8 mouse cellular contexts compared by ENCODE assay signal in genomic region chr4:97757978-97758461, GRCm38 (mm10). TPM values are rescaled to one million over a fixed set of nuclear protein-coding genes. Genes with fewer than 3 reads are reported as not detected.
DNase-seq lines count a peak whose midpoint lies in the region; ATAC-seq lines count a peak whose summit lies in the region.

No protein-coding gene starts in this region.

- no peaks in the 10 kb centered on the region for H3K36me3 ChIP-seq in intestine, embryonic 15.5 days
- H3K36me3 ChIP-seq in liver, embryonic 13.5 days, result no peaks in the 10 kb centered on the region
- no peaks in the 10 kb centered on the region for H3K36me3 ChIP-seq in neural tube, embryonic 12.5 days

- peak overlapping the region; percentile 47 for H3K4me3 ChIP-seq in intestine, embryonic 15.5 days (replicated peaks)
- H3K4me3 ChIP-seq in liver, embryonic 13.5 days (replicated peaks), result peak overlapping the region; percentile 48
- H3K4me3 ChIP-seq in neural tube, embryonic 12.5 days, result peak overlapping the region; percentile 43

- H3K4me2 ChIP-seq in intestine, embryonic 15.5 days (replicated peaks), result peak overlapping the region; percentile 74
- peak overlapping the region; percentile 59 for H3K4me2 ChIP-seq in liver, embryonic 13.5 days
- peak overlapping the region; percentile 69 for H3K4me2 ChIP-seq in neural tube, embryonic 12.5 days (replicated peaks)

- no peaks in the 10 kb centered on the region for H3K9me3 ChIP-seq in intestine, embryonic 15.5 days
- no peaks in the 10 kb centered on the region for H3K9me3 ChIP-seq in liver, embryonic 13.5 days (replicated peaks)
- H3K9me3 ChIP-seq in neural tube, embryonic 12.5 days, result no peaks in the 10 kb centered on the region

- H3K27me3 ChIP-seq in intestine, embryonic 15.5 days (replicated peaks), result no peaks in the 10 kb centered on the region
- peaks cover 69% of the 10 kb centered on the region for H3K27me3 ChIP-seq in liver, embryonic 13.5 days
- 0 out of 2 replicates have a peak, but pooled peaks cover 7% of the 10 kb centered on the region for H3K27me3 ChIP-seq in neural tube, embryonic 12.5 days (replicated peaks)

- 3% methylated on average over 14 of the region's 14 CpGs for WGBS in intestine, embryonic 15.5 days
- WGBS in liver, embryonic 13.5 days (ENCODE audit: insufficient replicate concordance), result 1% methylated on average over 14 of the region's 14 CpGs
- WGBS in neural tube, embryonic 12.5 days, result 1% methylated on average over 14 of the region's 14 CpGs

- H3K4me1 ChIP-seq in intestine, embryonic 15.5 days (replicated peaks), result 0 out of 2 replicates have a peak, but pooled peaks cover 3% of the 10 kb centered on the region
- no peaks in the 10 kb centered on the region; the same call in 1 of the 2 replicates for H3K4me1 ChIP-seq in liver, embryonic 13.5 days (replicated peaks)
- H3K4me1 ChIP-seq in neural tube, embryonic 12.5 days, result peaks cover 11% of the 10 kb centered on the region

- DNase-seq in thymus, postnatal 4 days, result peak; percentile 27
- no peak for DNase-seq in thymus, adult 18-20 months
- peak; percentile 61 to 71 for DNase-seq in cerebellum, postnatal 10 days
- DNase-seq in frontal cortex, postnatal 36 days (ENCODE audit: low spot score in 2 of 2), result peak; percentile 53 to 56
- no peak for DNase-seq in liver, embryonic 13.5 days
- DNase-seq in urinary bladder, postnatal 4 days (ENCODE audit: low spot score in 2 of 2), result no peak

- ATAC-seq in intestine, embryonic 15.5 days, result peak; percentile 77
- no peak for ATAC-seq in liver, embryonic 13.5 days (ENCODE audit: low read depth)
- peak; percentile 41; the same call in 1 of the 2 replicates for ATAC-seq in neural tube, embryonic 12.5 days (ENCODE audit: low FRiP score, low read depth)

- peak overlapping the region; percentile 19; the same call in 1 of the 2 replicates for H3K27ac ChIP-seq in intestine, embryonic 15.5 days
- H3K27ac ChIP-seq in liver, embryonic 13.5 days, result no peak overlapping the region
- H3K27ac ChIP-seq in neural tube, embryonic 12.5 days, result peak overlapping the region; percentile 60; the same call in 1 of the 2 replicates

- peak overlapping the region; percentile 35 for H3K9ac ChIP-seq in intestine, embryonic 15.5 days
- H3K9ac ChIP-seq in liver, embryonic 13.5 days, result peak overlapping the region; percentile 33; the same call in 1 of the 2 replicates
- peak overlapping the region; percentile 59 for H3K9ac ChIP-seq in neural tube, embryonic 12.5 days

RNA-seq across cellular contexts. Expression of gene Nfia, which starts 14.5 kb away (rescaled TPM):
- polyA plus RNA-seq in intestine, embryonic 15.5 days (2015; fragmentation: Nextera tagmentation; extraction: Ambion mirVana), result 30.2 and 37.3 TPM in 2 replicates
- polyA plus RNA-seq in liver, embryonic 13.5 days (2015; fragmentation: Nextera tagmentation; extraction: Ambion mirVana), result 3.0 and 3.8 TPM in 2 replicates
- 42.4 and 47.8 TPM in 2 replicates for polyA plus RNA-seq in neural tube, embryonic 12.5 days (2016; fragmentation: Nextera tagmentation; extraction: Ambion mirVana)

RNA-seq across cellular contexts. Expression of gene E130114P18Rik, which starts 19.9 kb away (rescaled TPM):
- polyA plus RNA-seq in intestine, embryonic 15.5 days (2015; fragmentation: Nextera tagmentation; extraction: Ambion mirVana), result 2.5 and 3.9 TPM in 2 replicates
- 0.09 TPM in 1 of 2 replicates, not detected in the other for polyA plus RNA-seq in liver, embryonic 13.5 days (2015; fragmentation: Nextera tagmentation; extraction: Ambion mirVana)
- polyA plus RNA-seq in neural tube, embryonic 12.5 days (2016; fragmentation: Nextera tagmentation; extraction: Ambion mirVana), result 17.3 and 20.4 TPM in 2 replicates

Comparison
In these comparisons a context has a peak if more than half of its experiments do, and no peak if none do; other contexts are left out.
1. DNase-seq: peak in thymus, postnatal 4 days (single experiment), cerebellum, postnatal 10 days (2 of 2) and frontal cortex, postnatal 36 days (2 of 2); none in thymus, adult 18-20 months (0 of 2), liver, embryonic 13.5 days (single experiment) and urinary bladder, postnatal 4 days (0 of 2).
2. Peak in every context shown above with its lines, with median percentiles within 50 percentile points of each other: H3K4me2 ChIP-seq, H3K4me3 ChIP-seq and H3K9ac ChIP-seq.